Mouse (Mus musculus) C2C12 (cell line): Measurements from ENCODE around the gene Zfp493.

Source experiments
- CTCF ChIP-seq: IDR thresholded peaks from one replicate; pipeline ENCODE4 v1.5.1; 2011; ENCODE audit not compliant: control insufficient read depth, insufficient read depth, insufficient read length
- MAX ChIP-seq: IDR thresholded peaks from one replicate; pipeline ENCODE4 v1.6.1; 2011; ENCODE audit warnings: mild to moderate bottlenecking, control low read depth

GRCm38 (mm10) chr13:67763031-67763768 is 16.3 kb upstream of the Zfp493 start:
- TF ChIP-seq CTCF: no peak
- TF ChIP-seq MAX: no peak
